Mouse (Mus musculus): ENCODE measurements around the gene Clns1a. TPM values are rescaled to one million over a fixed set of nuclear protein-coding genes. Genes with fewer than 3 reads are reported as not detected.

The Clns1a gene
- polyA plus RNA-seq (2012; rRNA removed): 38.8 and 40.4 TPM in 2 replicates

DNA sequence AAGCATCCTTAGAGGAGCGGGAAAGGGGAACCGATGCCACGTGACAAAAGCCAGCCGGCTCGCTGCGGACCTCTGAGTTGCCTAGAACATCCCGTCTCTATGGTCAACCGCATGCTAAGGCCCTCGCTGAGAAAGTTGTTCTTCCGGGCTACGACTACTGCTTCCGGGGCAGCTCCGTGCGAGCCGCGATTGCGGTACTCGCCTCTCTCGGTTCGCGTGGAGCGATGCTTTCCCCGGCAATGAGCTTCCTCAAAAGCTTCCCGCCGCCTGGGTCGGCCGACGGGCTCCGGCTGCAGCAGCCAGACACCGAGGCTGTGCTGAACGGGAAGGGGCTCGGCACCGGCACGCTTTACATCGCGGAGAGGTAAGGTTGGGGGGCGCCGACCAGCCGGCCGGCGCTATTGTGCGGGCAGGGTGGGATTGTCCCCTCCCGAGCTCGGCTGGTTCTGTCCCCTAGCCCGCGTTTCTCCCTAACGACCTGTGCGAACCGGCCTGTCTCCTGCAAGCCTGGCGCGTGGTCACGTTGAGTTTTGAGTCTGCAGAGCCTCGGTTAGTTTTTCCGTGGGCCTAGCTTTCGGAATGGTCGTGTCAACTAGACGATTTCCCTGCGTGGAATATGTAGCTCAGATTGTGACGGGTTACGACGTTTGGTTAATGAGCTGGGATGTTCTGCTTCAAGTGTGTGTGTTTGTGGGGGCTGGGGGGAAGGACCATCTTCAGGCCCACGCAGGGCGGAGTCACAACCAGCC, at the start of gene Clns1a:
TSS of gene Clns1a (plus strand) at position 129 of the 749 bp plus-strand sequence.

DNA sequence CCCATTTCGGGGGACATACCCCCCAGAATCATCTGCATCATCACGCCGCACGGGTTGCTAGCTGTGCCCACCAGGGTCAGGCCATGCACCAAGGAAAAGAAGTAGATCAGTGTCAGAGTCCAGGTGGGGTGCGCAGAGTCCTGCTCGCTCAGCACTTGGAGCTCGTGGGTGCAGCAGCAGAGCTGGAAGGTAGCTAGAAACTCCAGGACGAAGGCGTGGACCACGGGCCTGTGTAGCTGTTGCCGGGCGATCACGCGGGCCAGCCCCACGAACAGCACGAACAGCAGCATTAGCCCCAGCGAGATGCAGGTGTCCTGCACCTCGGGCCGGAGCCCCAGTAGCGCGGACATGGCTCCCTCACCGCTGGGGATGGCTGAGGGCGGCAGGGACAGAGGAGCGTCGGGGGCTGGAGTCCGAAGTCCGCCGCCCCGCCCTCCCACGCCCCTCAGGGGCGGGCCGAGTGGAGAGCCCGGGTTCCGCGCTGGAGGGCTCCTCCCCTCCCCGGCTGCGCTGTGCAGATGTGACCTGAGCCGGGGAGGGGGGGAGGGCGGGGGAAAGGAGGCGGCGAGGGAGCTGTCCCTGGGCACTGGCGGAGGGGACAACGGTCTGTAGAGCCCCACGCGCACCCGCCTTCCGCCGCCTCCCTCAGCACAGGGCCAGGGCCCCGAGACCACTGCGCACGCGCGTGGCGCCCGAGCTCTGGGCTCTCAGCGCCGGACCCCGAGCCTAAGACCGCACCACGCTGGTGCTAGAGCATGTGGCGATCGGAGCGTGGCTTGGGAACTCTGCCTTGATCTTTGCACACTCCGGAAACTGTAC, 41.4 kb downstream of the Clns1a start, which contains the start of gene Aqp11:
TSS of gene Aqp11 (minus strand) at position 652 of the 819 bp plus-strand sequence.

Other genes with a start within 250 kb of the Clns1a start
- gene Kctd14, start 245.3 kb upstream of the Clns1a start, polyA plus RNA-seq (2012; rRNA removed): 8.6 and 10.5 TPM in 2 replicates
- gene Ints4, start 215.7 kb upstream of the Clns1a start, polyA plus RNA-seq (2012; rRNA removed): 23.2 and 25.9 TPM in 2 replicates
- 10.7 and 11.4 TPM in 2 replicates for gene Aamdc, start 117.1 kb upstream of the Clns1a start, polyA plus RNA-seq (2012; rRNA removed)
- gene Rsf1, start 116.7 kb upstream of the Clns1a start, polyA plus RNA-seq (2012; rRNA removed): 3.4 and 3.7 TPM in 2 replicates
- gene Aqp11, start 41.7 kb downstream of the Clns1a start, polyA plus RNA-seq (2012; rRNA removed): 6.8 and 7.0 TPM in 2 replicates
- 5.1 and 5.5 TPM in 2 replicates for gene Pak1, start 91.9 kb downstream of the Clns1a start, polyA plus RNA-seq (2012; rRNA removed)
- not detected in 2 replicates for gene Gdpd4, start 223.3 kb downstream of the Clns1a start, polyA plus RNA-seq (2012; rRNA removed)